Mouse (Mus musculus): Measurements from ENCODE around the gene Krtap5-2.
"Not testable (repeated sequence)": the region's sequence is repeated elsewhere in the genome, so short reads cannot be mapped to it uniquely, and the experiment has no call there.

Gene Krtap5-2

GRCm38 (mm10) chr7:142140696-142141095 is 35.1 kb downstream of the Krtap5-2 start:
- peak; percentile 62 for DNase-seq (ENCODE audit: low read depth, low spot score)

- DNase-seq (ENCODE audit: low read depth, low spot score) = not testable (repeated sequence)
Observed at GRCm38 (mm10) chr7:142135934-142136333, 39.9 kb downstream of the Krtap5-2 start, which contains the start of gene Gm39115. Gene Gm39115 (minus strand): TSS chr7:142136034.

GRCm38 (mm10) chr7:142134206-142134995 is 41.4 kb downstream of the Krtap5-2 start:
- DNase-seq (ENCODE audit: low read depth, low spot score) = no peak

- DNase-seq (ENCODE audit: low read depth, low spot score) = no peak
Observed at GRCm38 (mm10) chr7:142128843-142129242, 47.0 kb downstream of the Krtap5-2 start.

All from ZHBTc4 (cell line).